Mouse (Mus musculus): ENCODE results near the gene Specc1l.
A peak's percentile ranks its signal among the peaks of the same experiment; 100 is the strongest.

Gene Specc1l

DNA sequence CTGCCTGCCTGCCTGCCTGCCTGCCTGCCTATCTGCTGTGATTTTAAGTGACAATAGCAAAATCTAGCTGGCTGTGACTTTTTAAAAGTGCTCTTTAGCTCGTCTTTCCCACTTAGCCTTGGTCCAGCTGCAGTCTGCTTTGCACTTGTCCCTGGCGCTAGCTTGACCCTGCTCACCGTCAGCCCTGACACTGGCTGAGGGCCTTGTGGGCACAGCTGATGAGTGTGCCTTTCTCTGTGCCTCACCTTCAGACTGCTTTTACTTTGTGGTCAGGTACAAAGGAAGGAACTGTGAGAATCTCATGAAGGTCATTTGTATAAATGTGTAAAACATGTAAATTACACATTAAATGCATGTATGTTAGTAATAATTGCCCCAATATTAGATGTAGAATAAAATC is 12.3 kb downstream of the Specc1l start:
- no peak for DNase-seq (ENCODE audit: low read depth, low spot score)

DNA sequence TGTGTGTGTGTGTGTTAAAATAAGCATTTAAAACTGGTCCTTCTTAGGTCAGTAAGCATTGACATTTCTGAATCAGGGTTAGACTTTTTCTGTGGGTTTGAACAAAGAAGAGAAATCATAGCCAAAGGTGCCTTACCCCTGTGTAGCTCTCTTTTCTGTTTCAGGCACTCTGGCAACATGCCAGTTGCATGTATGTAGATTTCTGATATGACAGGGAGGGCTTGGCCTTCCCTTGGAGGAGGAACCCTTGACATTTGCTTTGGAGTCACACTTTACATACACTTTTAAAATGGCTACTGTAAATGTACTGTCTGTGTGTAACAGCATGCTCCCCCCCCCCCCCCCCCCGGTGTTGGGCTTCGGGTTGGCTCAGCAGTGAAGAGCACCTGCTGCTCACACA is 12.8 kb downstream of the Specc1l start:
- no peak for DNase-seq (ENCODE audit: low read depth, low spot score)

DNA sequence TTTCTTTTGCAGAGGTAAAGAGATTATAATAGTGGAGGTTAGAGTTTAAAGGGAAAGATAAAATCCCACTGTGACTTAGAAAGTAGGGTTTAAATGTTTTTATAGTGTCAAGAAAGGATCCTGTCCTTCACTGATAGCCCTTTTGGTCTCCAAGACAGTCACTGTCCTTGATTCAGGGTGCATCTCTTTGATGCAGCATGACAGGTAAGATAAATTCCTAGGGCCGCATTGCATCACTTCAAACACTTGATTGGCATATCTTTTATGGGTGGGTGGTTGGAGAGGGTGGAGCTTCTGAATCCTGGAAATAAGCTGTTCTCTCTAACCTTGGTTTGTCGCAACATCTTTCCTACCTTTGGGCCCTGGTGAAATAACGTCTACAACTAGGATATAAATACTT is 15.5 kb downstream of the Specc1l start:
- DNase-seq (ENCODE audit: low read depth, low spot score): no peak

GRCm38 (mm10) chr10:75230572-75230971 is 18.7 kb downstream of the Specc1l start:
- DNase-seq (ENCODE audit: low read depth, low spot score): no peak

GRCm38 (mm10) chr10:75231876-75232275 is 20.0 kb downstream of the Specc1l start:
- DNase-seq (ENCODE audit: low read depth, low spot score): no peak

GRCm38 (mm10) chr10:75232612-75233155 is 20.8 kb downstream of the Specc1l start:
- no peak for DNase-seq (ENCODE audit: low read depth, low spot score)

GRCm38 (mm10) chr10:75233489-75233888 is 21.6 kb downstream of the Specc1l start:
- DNase-seq (ENCODE audit: low read depth, low spot score): no peak

- no peak for DNase-seq (ENCODE audit: low read depth, low spot score)
Observed at GRCm38 (mm10) chr10:75235726-75236125, 23.9 kb downstream of the Specc1l start.

DNA sequence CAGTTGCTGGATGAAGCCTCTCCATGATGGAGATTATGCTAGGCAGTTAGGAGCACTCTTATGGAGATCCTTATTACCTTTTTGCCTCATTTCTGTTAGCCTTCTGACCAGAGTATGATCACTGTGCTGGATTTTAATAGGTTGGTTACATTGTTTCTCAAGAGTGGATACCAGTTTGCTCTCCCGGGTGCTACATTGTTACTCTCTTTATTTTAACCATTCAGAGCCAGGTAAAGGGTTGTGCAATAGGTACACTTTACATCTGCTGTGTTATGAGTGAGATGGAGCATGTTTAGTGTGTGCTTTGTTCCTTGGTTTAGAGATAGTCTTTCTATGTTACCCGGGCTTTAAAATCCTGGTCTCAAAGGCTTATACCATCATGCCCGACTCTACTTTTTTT is 24.3 kb downstream of the Specc1l start:
- DNase-seq (ENCODE audit: low read depth, low spot score): no peak

DNA sequence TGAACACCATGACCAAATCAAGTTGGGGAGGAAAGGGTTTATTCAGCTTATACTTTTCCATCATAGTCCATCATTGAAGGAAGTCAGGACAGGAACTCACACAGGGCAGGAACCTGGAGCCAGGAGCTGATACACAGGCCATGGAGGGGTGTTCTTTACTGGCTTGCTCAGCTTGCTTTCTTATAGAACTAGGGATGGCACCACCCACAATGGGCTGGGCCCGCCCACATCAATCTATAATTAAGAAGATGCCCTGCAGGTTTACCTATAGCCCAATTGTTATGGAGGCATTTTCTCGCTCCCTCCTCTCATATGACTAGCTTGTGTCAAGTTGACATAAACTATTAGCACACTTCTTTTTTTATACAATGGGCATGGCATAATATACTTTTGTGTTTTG is 25.3 kb downstream of the Specc1l start:
- DNase-seq (ENCODE audit: low read depth, low spot score): no peak

- DNase-seq (ENCODE audit: low read depth, low spot score): no peak
Observed at GRCm38 (mm10) chr10:75240583-75241250, 28.8 kb downstream of the Specc1l start.

GRCm38 (mm10) chr10:75245806-75246205 is 33.9 kb downstream of the Specc1l start:
- DNase-seq (ENCODE audit: low read depth, low spot score): no peak

DNA sequence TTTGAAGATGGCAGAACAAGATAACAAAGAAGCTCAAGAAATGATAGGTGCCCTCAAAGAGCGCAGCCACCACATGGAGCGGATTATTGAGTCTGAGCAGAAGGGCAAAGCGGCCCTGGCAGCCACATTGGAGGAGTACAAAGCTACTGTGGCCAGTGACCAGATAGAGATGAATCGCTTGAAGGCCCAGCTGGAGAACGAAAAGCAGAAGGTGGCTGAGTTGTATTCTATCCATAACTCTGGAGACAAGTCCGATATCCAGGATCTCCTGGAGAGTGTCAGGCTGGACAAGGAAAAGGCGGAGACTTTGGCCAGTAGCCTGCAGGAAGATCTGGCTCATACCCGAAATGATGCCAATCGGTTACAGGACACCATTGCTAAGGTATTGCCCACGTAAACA is 34.5 kb downstream of the Specc1l start:
- no peak for DNase-seq (ENCODE audit: low read depth, low spot score)

DNA sequence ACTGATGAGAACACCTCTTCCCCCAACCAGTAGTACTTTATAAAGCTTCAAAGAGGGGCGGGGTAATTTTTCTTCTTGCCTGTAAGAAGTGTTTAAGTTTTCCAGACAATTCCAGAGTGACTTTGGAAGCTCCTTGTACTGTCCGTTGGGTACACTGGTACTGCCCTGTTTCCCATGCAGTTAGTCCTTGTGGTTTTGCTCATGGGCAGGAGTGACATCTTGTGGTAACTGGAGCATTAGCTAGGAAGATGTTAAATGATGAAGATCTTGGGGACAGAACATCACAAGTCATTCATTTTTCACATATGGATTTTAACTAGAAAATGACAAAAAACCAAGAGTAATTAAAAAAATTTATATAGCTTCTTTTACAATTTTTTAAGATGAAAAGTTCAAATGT is 39.1 kb downstream of the Specc1l start:
- DNase-seq (ENCODE audit: low read depth, low spot score): no peak

GRCm38 (mm10) chr10:75252301-75253022 is 40.6 kb downstream of the Specc1l start:
- DNase-seq (ENCODE audit: low read depth, low spot score): no peak

- DNase-seq (ENCODE audit: low read depth, low spot score): no peak
Observed at GRCm38 (mm10) chr10:75255091-75255490, 43.2 kb downstream of the Specc1l start.

GRCm38 (mm10) chr10:75257401-75257800 is 45.5 kb downstream of the Specc1l start:
- DNase-seq (ENCODE audit: low read depth, low spot score): no peak

DNA sequence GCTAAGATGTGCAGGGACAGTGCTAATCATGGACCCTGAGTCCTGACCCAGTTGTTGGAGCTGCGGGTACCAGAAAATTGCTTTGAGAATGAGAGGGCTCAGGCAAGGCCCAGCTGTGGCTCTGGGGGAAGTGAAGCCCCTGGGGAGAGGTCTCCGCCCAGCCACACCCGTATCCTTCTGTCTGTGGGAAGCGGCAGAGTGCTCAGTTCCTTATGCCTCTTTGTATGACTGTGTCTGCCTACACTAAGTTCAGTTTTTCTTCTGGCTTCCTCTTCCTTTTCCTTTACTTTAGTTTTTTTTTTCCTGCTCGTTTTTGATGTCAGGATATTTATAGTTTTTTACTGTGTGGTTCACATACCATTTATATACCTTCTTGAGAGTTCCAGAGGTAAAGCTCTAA is 46.4 kb downstream of the Specc1l start:
- DNase-seq (ENCODE audit: low read depth, low spot score): no peak

DNA sequence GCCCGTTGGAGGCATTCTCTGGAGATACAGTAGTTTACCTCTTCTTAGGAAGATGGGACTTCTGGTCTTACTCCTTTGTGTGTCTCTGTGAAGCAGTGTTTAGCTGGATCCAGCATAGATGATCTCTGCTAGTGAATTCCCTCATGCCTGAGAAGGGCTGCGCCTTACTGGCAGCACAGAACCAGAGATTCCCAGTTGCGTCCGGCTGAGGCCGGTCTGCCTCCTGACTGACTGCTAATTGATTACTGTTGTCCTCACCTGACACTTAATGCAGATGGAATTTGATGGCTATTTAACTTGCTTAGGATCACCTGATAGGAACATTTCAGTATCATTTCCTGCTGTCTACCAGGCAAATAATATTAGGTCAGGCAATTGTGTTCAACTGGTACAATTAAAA is 49.4 kb downstream of the Specc1l start:
- peak; percentile 20 for DNase-seq (ENCODE audit: low read depth, low spot score)

- DNase-seq (ENCODE audit: low read depth, low spot score): no peak
Observed at GRCm38 (mm10) chr10:75264993-75265555, 53.2 kb downstream of the Specc1l start.

GRCm38 (mm10) chr10:75273020-75273419 is 61.1 kb downstream of the Specc1l start:
- no peak for DNase-seq (ENCODE audit: low read depth, low spot score)

DNA sequence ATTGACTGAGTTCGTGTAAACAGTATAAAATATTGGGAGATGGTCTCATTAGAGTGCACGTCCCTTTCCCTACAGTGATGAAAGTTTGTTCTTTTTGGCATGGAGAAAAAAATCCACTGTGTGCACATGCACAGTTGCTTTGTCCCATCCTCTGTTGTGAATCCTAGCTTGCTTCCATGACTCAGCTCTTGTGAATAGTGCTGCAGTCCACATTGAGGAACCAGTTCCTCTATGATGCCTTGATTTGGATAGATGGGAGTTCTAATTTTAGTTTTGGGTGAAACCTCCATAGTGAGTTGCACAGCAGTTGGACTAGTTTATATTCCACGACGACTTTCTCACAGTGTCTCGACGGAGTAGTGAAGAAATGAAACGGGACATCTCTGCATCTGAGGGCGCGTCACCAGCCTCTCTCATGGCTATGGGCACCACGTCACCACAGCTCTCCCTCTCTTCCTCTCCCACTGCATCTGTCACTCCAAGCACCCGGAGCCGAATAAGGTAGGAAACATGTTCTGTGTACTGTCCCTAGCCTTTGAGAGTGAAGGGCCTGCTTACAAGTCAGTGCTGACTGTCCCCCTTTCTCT is 64.6 kb downstream of the Specc1l start:
- DNase-seq (ENCODE audit: low read depth, low spot score): no peak

Measured in WW6 (cell line).